Mouse (Mus musculus): Measurements from ENCODE around the gene Snrpa.

GRCm38 (mm10) chr7:27238568-27238967, 42.5 kb upstream of the Snrpa start:
- TF ChIP-seq GATA1 (IDR thresholded peaks at IDR 0.05; ENCODE audit: borderline replicate concordance, low read length), result no peak
- TF ChIP-seq FLI1 (IDR thresholded peaks at IDR 0.05; ENCODE audit: low read length), result no peak
